Mouse (Mus musculus) midbrain, embryonic 16.5 days (tissue): ENCODE data around the gene Raver1. TPM values are rescaled to one million over a fixed set of nuclear protein-coding genes. Genes with fewer than 3 reads are reported as not detected.

Experiments used
- ATAC-seq: fragments of 200-750 bp; cut with Nextera tagmentation; 2 replicates; pipeline ENCODE4 v1.8.0; 2017; ENCODE audit warnings: moderate TSS enrichment
- H3K27ac ChIP-seq: fragments of 300-500 bp; sonication (generic); 2 replicates; pipeline ENCODE4 v1.5.1; 2014; ENCODE audit warnings: mild to moderate bottlenecking, low read length, mixed read lengths
- H3K27me3 ChIP-seq: fragments of 300-500 bp; sonication (generic); 2 replicates; pipeline ENCODE4 v1.6.1; 2014; ENCODE audit warnings: low read depth, low read length, mixed read lengths; ENCODE audit not compliant: control insufficient read depth, insufficient read depth
- H3K36me3 ChIP-seq: fragments of 300-500 bp; sonication (generic); 2 replicates; pipeline ENCODE4 v1.6.1; 2014; ENCODE audit warnings: mild to moderate bottlenecking, low read length, moderate library complexity, mixed read lengths; ENCODE audit not compliant: control insufficient read depth, insufficient read depth
- H3K4me1 ChIP-seq: fragments of 300-500 bp; sonication (generic); 2 replicates; pipeline ENCODE4 v1.6.1; 2014; ENCODE audit warnings: mild to moderate bottlenecking, low read length, mixed read lengths; ENCODE audit not compliant: control insufficient read depth, insufficient read depth
- H3K4me2 ChIP-seq: fragments of 300-500 bp; sonication (generic); 2 replicates; pipeline ENCODE4 v1.6.1; 2014; ENCODE audit warnings: mild to moderate bottlenecking, low read length, mixed read lengths
- H3K4me3 ChIP-seq: fragments of 300-500 bp; sonication (generic); 2 replicates; pipeline ENCODE4 v1.5.1; 2014; ENCODE audit warnings: low read depth, mild to moderate bottlenecking, low read length, moderate library complexity, mixed read lengths
- H3K9ac ChIP-seq: fragments of 300-500 bp; sonication (generic); 2 replicates; pipeline ENCODE4 v1.6.1; 2014; ENCODE audit warnings: low read depth, low read length, mixed read lengths
- H3K9me3 ChIP-seq: fragments of 300-500 bp; sonication (generic); replicated peaks from 2 replicates; pipeline ENCODE4 v1.6.1; 2014; ENCODE audit warnings: mild to moderate bottlenecking, low read length, mixed read lengths; ENCODE audit not compliant: control insufficient read depth, poor library complexity, severe bottlenecking
- WGBS: fragments of 180-500 bp; shearing (Covaris S2); extraction: QIAGEN DNeasy Blood & Tissue Kit; methylation state at CpG from one replicate; pipeline ENCODE4 v1.1.7; 2014; 5-methylcytosine and 5-hydroxymethylcytosine counted together
- polyA plus RNA-seq: library from polyadenylated mRNA; unstranded; fragments of >200 nt; fragmentation: Nextera tagmentation; extraction: Ambion mirVana; gene quantifications from 2 replicates; pipeline ENCODE4 v1.2.1, GENCODE M21; 2015

The Raver1 gene
- 28.9 and 30.4 TPM in 2 replicates for polyA plus RNA-seq

- peak within 1 kb of the TSS; percentile 71 for H3K4me3 ChIP-seq
- H3K9me3 ChIP-seq = no peaks in the 10 kb centered on the region
- H3K4me1 ChIP-seq = peaks cover 10% of the 10 kb centered on the region
- H3K4me2 ChIP-seq = peak within 1 kb of the TSS; percentile 70
- H3K27me3 ChIP-seq = no peaks in the 10 kb centered on the region
- H3K27ac ChIP-seq = peak within 1 kb of the TSS; percentile 92
- under 1% methylated on average over 54 of the region's 54 CpGs for WGBS
- peaks cover 6% of the 10 kb centered on the region for H3K36me3 ChIP-seq
- H3K9ac ChIP-seq = peak within 1 kb of the TSS; percentile 81
- ATAC-seq = peak; percentile 99
These were observed at the start of gene Raver1, which contains the start of gene Gm38431 for GRCm38 (mm10) chr9:21091707-21092320. TSS of gene Raver1 (minus strand) at chr9:21092008. TSS of gene Gm38431 (minus strand) at chr9:21091997.

GRCm38 (mm10) chr9:21138386-21138785 is 46.6 kb upstream of the Raver1 start:
- no peaks in the 10 kb centered on the region for H3K27me3 ChIP-seq
- no peak overlapping the region for H3K27ac ChIP-seq
- H3K4me1 ChIP-seq = no peaks in the 10 kb centered on the region
- no peak overlapping the region for H3K4me3 ChIP-seq
- ATAC-seq = no peak
- H3K4me2 ChIP-seq = no peak overlapping the region
- 87% methylated on average over 4 of the region's 4 CpGs for WGBS
- H3K36me3 ChIP-seq = peaks cover 35% of the 10 kb centered on the region
- no peaks in the 10 kb centered on the region for H3K9me3 ChIP-seq
- H3K9ac ChIP-seq = no peak overlapping the region

- WGBS = 54% methylated on average over 3 of the region's 3 CpGs
- Histone ChIP-seq H3K9me3 (no peaks in the 10 kb centered on the region), H3K27me3 (no peaks in the 10 kb centered on the region), H3K9ac (no peak overlapping the region), H3K27ac (no peak overlapping the region), H3K36me3 (peaks cover 27% of the 10 kb centered on the region), H3K4me1 (no peaks in the 10 kb centered on the region), H3K4me3 (no peak overlapping the region), H3K4me2 (no peak overlapping the region)
- no peak for ATAC-seq
These were observed 45.4 kb upstream of the Raver1 start for GRCm38 (mm10) chr9:21137229-21137628.

- Histone ChIP-seq H3K27ac (no peak overlapping the region), H3K4me2 (no peak overlapping the region), H3K36me3 (peaks cover 21% of the 10 kb centered on the region), H3K27me3 (no peaks in the 10 kb centered on the region), H3K4me3 (no peak overlapping the region), H3K9me3 (no peaks in the 10 kb centered on the region), H3K9ac (no peak overlapping the region), H3K4me1 (no peaks in the 10 kb centered on the region)
- 88% methylated on average over 6 of the region's 6 CpGs for WGBS
- ATAC-seq = no peak
These were observed 44.6 kb upstream of the Raver1 start for GRCm38 (mm10) chr9:21136401-21136800.

- WGBS = 72% methylated on average over 1 of the region's 1 CpGs
- Histone ChIP-seq H3K9me3 (no peaks in the 10 kb centered on the region), H3K9ac (no peak overlapping the region), H3K27me3 (no peaks in the 10 kb centered on the region), H3K27ac (no peak overlapping the region), H3K4me2 (no peak overlapping the region), H3K4me3 (no peak overlapping the region), H3K4me1 (no peaks in the 10 kb centered on the region), H3K36me3 (peaks cover 19% of the 10 kb centered on the region)
- ATAC-seq = no peak
These were observed 44.2 kb upstream of the Raver1 start for GRCm38 (mm10) chr9:21135941-21136381.

- no peak overlapping the region for H3K4me3 ChIP-seq
- peaks cover 3% of the 10 kb centered on the region; the same call in 1 of the 2 replicates for H3K4me1 ChIP-seq
- H3K4me2 ChIP-seq = no peak overlapping the region
- no peaks in the 10 kb centered on the region for H3K27me3 ChIP-seq
- peaks cover 14% of the 10 kb centered on the region for H3K36me3 ChIP-seq
- no peak overlapping the region for H3K9ac ChIP-seq
- H3K9me3 ChIP-seq = no peaks in the 10 kb centered on the region
- no peak overlapping the region for H3K27ac ChIP-seq
- 80% methylated on average over 4 of the region's 4 CpGs for WGBS
- no peak for ATAC-seq
These were observed 43.6 kb upstream of the Raver1 start for GRCm38 (mm10) chr9:21135329-21135890.

GRCm38 (mm10) chr9:21134595-21135328 is 43.0 kb upstream of the Raver1 start:
- H3K36me3 ChIP-seq = peaks cover 8% of the 10 kb centered on the region; the same call in 1 of the 2 replicates
- WGBS = 81% methylated on average over 9 of the region's 9 CpGs

GRCm38 (mm10) chr9:21133064-21133707 is 41.4 kb upstream of the Raver1 start:
- H3K4me1 ChIP-seq = peaks cover 5% of the 10 kb centered on the region; the same call in 1 of the 2 replicates
- no peak overlapping the region for H3K4me2 ChIP-seq
- no peak overlapping the region for H3K9ac ChIP-seq
- H3K4me3 ChIP-seq = no peak overlapping the region
- no peaks in the 10 kb centered on the region for H3K36me3 ChIP-seq
- H3K27ac ChIP-seq = no peak overlapping the region
- ATAC-seq = no peak
- no peaks in the 10 kb centered on the region for H3K9me3 ChIP-seq
- H3K27me3 ChIP-seq = no peaks in the 10 kb centered on the region
- WGBS = 85% methylated on average over 9 of the region's 9 CpGs

More at GRCm38 (mm10) chr9:21134595-21135328, 43.0 kb upstream of the Raver1 start:
- H3K27me3 ChIP-seq = no peaks in the 10 kb centered on the region
- ATAC-seq = no peak
- no peak overlapping the region for H3K4me3 ChIP-seq
- H3K4me2 ChIP-seq = no peak overlapping the region
- no peak overlapping the region for H3K27ac ChIP-seq
- H3K9me3 ChIP-seq = no peaks in the 10 kb centered on the region
- H3K4me1 ChIP-seq = peaks cover 5% of the 10 kb centered on the region; the same call in 1 of the 2 replicates
- no peak overlapping the region for H3K9ac ChIP-seq
